Mouse (Mus musculus) megakaryocyte, embryonic 14.5 days (primary cell): ENCODE measurements around the gene Col23a1. TPM values are rescaled to one million over a fixed set of nuclear protein-coding genes. Genes with fewer than 3 reads are reported as not detected.

Experiments
- H3K27me3 ChIP-seq: replicated peaks from 2 replicates; pipeline ENCODE3; 2012; ENCODE audit warnings: inconsistent platforms
- H3K36me3 ChIP-seq: replicated peaks from 2 replicates; pipeline ENCODE3; 2012; ENCODE audit warnings: low read length, inconsistent platforms, mixed read lengths
- H3K4me1 ChIP-seq: 2 replicates; pipeline ENCODE4 v1.6.1; 2012; ENCODE audit warnings: inconsistent platforms
- H3K4me3 ChIP-seq: replicated peaks from 2 replicates; pipeline ENCODE3; 2012; ENCODE audit warnings: moderate library complexity, mild to moderate bottlenecking, inconsistent platforms
- H3K9me3 ChIP-seq: 2 replicates; pipeline ENCODE4 v1.6.1; 2012; ENCODE audit warnings: inconsistent platforms
- FLI1 ChIP-seq: IDR thresholded peaks from 2 replicates; pipeline ENCODE4 v1.6.1; 2012; ENCODE audit warnings: low read length, inconsistent platforms, mixed read lengths
- GATA1 ChIP-seq: IDR thresholded peaks from 3 replicates; pipeline ENCODE4 v1.6.1; 2012; ENCODE audit warnings: mixed read lengths, low read length, inconsistent platforms, borderline replicate concordance
- polyA plus RNA-seq: library from polyadenylated mRNA; stranded (reverse); fragments of >175 nt; gene quantifications from 2 replicates; pipeline ENCODE4 v1.2.3, GENCODE M21; 2012; ENCODE audit warnings: low replicate concordance; ENCODE audit not compliant: insufficient read depth

The Col23a1 gene
- polyA plus RNA-seq, 1 experiment: 0.21 TPM

GRCm38 (mm10) chr11:51459569-51460043 is 169.9 kb downstream of the Col23a1 start:
- Histone ChIP-seq H3K4me1 (no peaks in the 10 kb centered on the region), H3K4me3 (no peak overlapping the region), H3K27me3 (peaks cover 2% of the 10 kb centered on the region), H3K9me3 (peaks cover 13% of the 10 kb centered on the region), H3K36me3 (no peaks in the 10 kb centered on the region)
- TF ChIP-seq FLI1 (no peak), GATA1 (no peak)

GRCm38 (mm10) chr11:51468737-51469136 is 179.0 kb downstream of the Col23a1 start:
- Histone ChIP-seq H3K9me3 (no peaks in the 10 kb centered on the region), H3K4me1 (no peaks in the 10 kb centered on the region), H3K27me3 (peaks cover 33% of the 10 kb centered on the region), H3K36me3 (no peaks in the 10 kb centered on the region), H3K4me3 (no peak overlapping the region)
- TF ChIP-seq FLI1 (no peak), GATA1 (no peak)

- H3K9me3 ChIP-seq: no peaks in the 10 kb centered on the region
- no peaks in the 10 kb centered on the region for H3K36me3 ChIP-seq
- H3K4me1 ChIP-seq: no peaks in the 10 kb centered on the region
- H3K4me3 ChIP-seq: no peak overlapping the region
- peaks cover 35% of the 10 kb centered on the region for H3K27me3 ChIP-seq
- TF ChIP-seq GATA1 (no peak), FLI1 (no peak)
These were observed 179.7 kb downstream of the Col23a1 start for GRCm38 (mm10) chr11:51469341-51469831.

GRCm38 (mm10) chr11:51470383-51471144 is 180.8 kb downstream of the Col23a1 start:
- TF ChIP-seq GATA1 (no peak), FLI1 (no peak)
- Histone ChIP-seq H3K9me3 (no peaks in the 10 kb centered on the region), H3K36me3 (no peaks in the 10 kb centered on the region), H3K27me3 (peaks cover 39% of the 10 kb centered on the region), H3K4me1 (no peaks in the 10 kb centered on the region), H3K4me3 (peak overlapping the region; percentile 28)

GRCm38 (mm10) chr11:51473686-51474085 is 184.0 kb downstream of the Col23a1 start:
- TF ChIP-seq GATA1 (no peak), FLI1 (no peak)
- Histone ChIP-seq H3K4me3 (no peak overlapping the region), H3K27me3 (peaks cover 34% of the 10 kb centered on the region), H3K9me3 (no peaks in the 10 kb centered on the region), H3K4me1 (no peaks in the 10 kb centered on the region), H3K36me3 (no peaks in the 10 kb centered on the region)

- no peak overlapping the region for H3K4me3 ChIP-seq
- H3K36me3 ChIP-seq: no peaks in the 10 kb centered on the region
- no peaks in the 10 kb centered on the region for H3K4me1 ChIP-seq
- no peaks in the 10 kb centered on the region for H3K9me3 ChIP-seq
- TF ChIP-seq GATA1: no peak
- no peak for TF ChIP-seq FLI1
- peaks cover 22% of the 10 kb centered on the region for H3K27me3 ChIP-seq
These were observed 186.8 kb downstream of the Col23a1 start for GRCm38 (mm10) chr11:51476543-51476942.

GRCm38 (mm10) chr11:51477571-51477970 is 187.9 kb downstream of the Col23a1 start:
- peaks cover 17% of the 10 kb centered on the region for H3K27me3 ChIP-seq
- no peak overlapping the region for H3K4me3 ChIP-seq
- TF ChIP-seq FLI1: no peak
- TF ChIP-seq GATA1: no peak
- no peaks in the 10 kb centered on the region for H3K36me3 ChIP-seq
- H3K4me1 ChIP-seq: no peaks in the 10 kb centered on the region
- H3K9me3 ChIP-seq: no peaks in the 10 kb centered on the region

GRCm38 (mm10) chr11:51482251-51482650 is 192.5 kb downstream of the Col23a1 start:
- Histone ChIP-seq H3K27me3 (peaks cover 6% of the 10 kb centered on the region), H3K36me3 (no peaks in the 10 kb centered on the region), H3K9me3 (no peaks in the 10 kb centered on the region), H3K4me3 (no peak overlapping the region), H3K4me1 (peaks cover 4% of the 10 kb centered on the region; the same call in 1 of the 2 replicates)
- TF ChIP-seq GATA1 (no peak), FLI1 (no peak)

- Histone ChIP-seq H3K27me3 (peaks cover 2% of the 10 kb centered on the region), H3K9me3 (peaks cover 3% of the 10 kb centered on the region; the same call in 1 of the 2 replicates)
These were observed 195.4 kb downstream of the Col23a1 start for GRCm38 (mm10) chr11:51485051-51485521.

More at GRCm38 (mm10) chr11:51485051-51485521, 195.4 kb downstream of the Col23a1 start:
- no peak overlapping the region for H3K4me3 ChIP-seq
- H3K4me1 ChIP-seq: peaks cover 4% of the 10 kb centered on the region; the same call in 1 of the 2 replicates
- H3K36me3 ChIP-seq: no peaks in the 10 kb centered on the region
- TF ChIP-seq FLI1 (no peak), GATA1 (no peak)
